Mouse (Mus musculus) ovary, postnatal 10 days (tissue): ENCODE data around the gene Vmn1r25.
"Not testable (repeated sequence)": the region's sequence is repeated elsewhere in the genome, so short reads cannot be mapped to it uniquely, and the experiment has no call there.

ENCODE experiments used
- DNase-seq: peaks from one replicate; pipeline ENCODE4 v3.0.0; 2022; ENCODE audit warnings: low spot score

Gene Vmn1r25

GRCm38 (mm10) chr6:57980710-57981109 lies at the start of gene Vmn1r25:
Gene Vmn1r25, minus strand, starts transcription at chr6:57980810.
- DNase-seq, result no peak

GRCm38 (mm10) chr6:58017478-58017877 lies 36.9 kb upstream of the Vmn1r25 start:
- DNase-seq, result not testable (repeated sequence)

- no peak for DNase-seq
Observed at GRCm38 (mm10) chr6:58015059-58015458, 34.4 kb upstream of the Vmn1r25 start, which contains the start of gene Vmn1r26. Gene Vmn1r26, minus strand, starts transcription at chr6:58015159.

GRCm38 (mm10) chr6:57961403-57961802 lies 19.2 kb downstream of the Vmn1r25 start, which contains the start of gene Vmn1r24:
Gene Vmn1r24, minus strand, starts transcription at chr6:57961503.
- DNase-seq, result not testable (repeated sequence)
